Mouse (Mus musculus) liver, postnatal 0 days (tissue): ENCODE results near the gene Fads2. TPM values are rescaled to one million over a fixed set of nuclear protein-coding genes. Genes with fewer than 3 reads are reported as not detected.
A peak's percentile ranks its signal among the peaks of the same experiment; 100 is the strongest.

Source experiments
- ATAC-seq: fragments of 200-750 bp; cut with Nextera tagmentation; 2 replicates; pipeline ENCODE4 v1.8.0; 2017; ENCODE audit warnings: mild to moderate bottlenecking, moderate library complexity
- DNase-seq: peaks from one replicate; pipeline ENCODE4 v3.0.0-alpha.2; 2016
- H3K27ac ChIP-seq: fragments of 300-500 bp; sonication (generic); 2 replicates; pipeline ENCODE4 v1.5.1; 2014; ENCODE audit warnings: antibody characterized with exemption, moderate library complexity, mild to moderate bottlenecking, low read depth
- H3K27me3 ChIP-seq: fragments of 300-500 bp; sonication (generic); 2 replicates; pipeline ENCODE4 v1.6.1; 2014; ENCODE audit warnings: low read length, control low read depth, mixed read lengths; ENCODE audit not compliant: insufficient read depth
- H3K36me3 ChIP-seq: fragments of 300-500 bp; sonication (generic); replicated peaks from 2 replicates; pipeline ENCODE4 v1.6.1; 2014; ENCODE audit warnings: mild to moderate bottlenecking, control low read depth, low read length, moderate library complexity, mixed read lengths; ENCODE audit not compliant: insufficient read depth
- H3K4me1 ChIP-seq: fragments of 300-500 bp; sonication (generic); 2 replicates; pipeline ENCODE4 v1.6.1; 2014; ENCODE audit warnings: antibody characterized with exemption, mild to moderate bottlenecking, control low read depth; ENCODE audit not compliant: insufficient read depth
- H3K4me2 ChIP-seq: fragments of 300-500 bp; sonication (generic); 2 replicates; pipeline ENCODE4 v1.6.1; 2014; ENCODE audit warnings: low read depth, mild to moderate bottlenecking, low read length, moderate library complexity, mixed read lengths
- H3K4me3 ChIP-seq: fragments of 300-500 bp; sonication (generic); 2 replicates; pipeline ENCODE4 v1.5.1; 2014; ENCODE audit warnings: low read depth, low read length
- H3K9ac ChIP-seq: fragments of 300-500 bp; sonication (generic); replicated peaks from 2 replicates; pipeline ENCODE4 v1.6.1; 2014; ENCODE audit warnings: mild to moderate bottlenecking, moderate library complexity
- H3K9me3 ChIP-seq: fragments of 300-500 bp; sonication (generic); 2 replicates; pipeline ENCODE4 v1.6.1; 2016; ENCODE audit warnings: mild to moderate bottlenecking, control low read depth, low read length, mixed read lengths
- CTCF ChIP-seq: sonication (generic); IDR thresholded peaks from 2 replicates; pipeline ENCODE4 v1.5.1; 2016; ENCODE audit warnings: antibody characterized with exemption, low read depth
- EP300 ChIP-seq: IDR thresholded peaks from 2 replicates; pipeline ENCODE4 v1.6.1; 2016; ENCODE audit warnings: antibody characterized with exemption, low read depth, mild to moderate bottlenecking
- WGBS: fragments of 180-500 bp; shearing (Covaris S2); extraction: QIAGEN DNeasy Blood & Tissue Kit; methylation state at CpG from one replicate; pipeline ENCODE4 v1.1.7; 2014; ENCODE audit not compliant: insufficient replicate concordance; 5-methylcytosine and 5-hydroxymethylcytosine counted together
- polyA plus RNA-seq: library from polyadenylated mRNA; unstranded; fragments of >200 nt; fragmentation: Nextera tagmentation; extraction: Ambion mirVana; gene quantifications from 2 replicates; pipeline ENCODE4 v1.2.1, GENCODE M21; 2015

The Fads2 gene
- polyA plus RNA-seq, 1 experiment from 2014 or later: 216 TPM

DNA sequence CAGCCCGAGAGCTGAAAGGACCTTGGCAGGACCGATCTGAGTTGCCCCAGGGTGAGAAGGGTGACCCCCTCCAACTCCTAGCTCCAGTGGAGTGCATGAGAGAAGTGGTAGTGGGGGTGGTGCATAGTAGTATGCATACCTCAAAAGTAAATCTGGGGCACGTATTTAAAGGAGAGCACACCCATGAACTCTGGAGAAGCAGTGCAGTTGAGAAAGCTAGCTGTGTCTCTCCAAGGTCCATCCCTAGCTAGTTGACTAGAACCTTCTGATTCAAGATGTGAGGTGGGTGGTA, 83.1 kb downstream of the Fads2 start:
- no peak for TF ChIP-seq EP300
- TF ChIP-seq CTCF: no peak
- H3K4me2 ChIP-seq: peak overlapping the region; percentile 94
- peaks cover 14% of the 10 kb centered on the region for H3K36me3 ChIP-seq
- 2% methylated on average over 3 of the region's 3 CpGs for WGBS
- H3K9ac ChIP-seq: peak overlapping the region; percentile 67
- no peaks in the 10 kb centered on the region for H3K27me3 ChIP-seq
- no peak for DNase-seq
- H3K4me1 ChIP-seq: peaks cover 55% of the 10 kb centered on the region
- 0 out of 2 replicates have a peak overlapping the region, but pooled peaks have one; percentile 36 for H3K27ac ChIP-seq
- H3K9me3 ChIP-seq: no peaks in the 10 kb centered on the region
- ATAC-seq: no peak
- H3K4me3 ChIP-seq: peak overlapping the region; percentile 66

DNA sequence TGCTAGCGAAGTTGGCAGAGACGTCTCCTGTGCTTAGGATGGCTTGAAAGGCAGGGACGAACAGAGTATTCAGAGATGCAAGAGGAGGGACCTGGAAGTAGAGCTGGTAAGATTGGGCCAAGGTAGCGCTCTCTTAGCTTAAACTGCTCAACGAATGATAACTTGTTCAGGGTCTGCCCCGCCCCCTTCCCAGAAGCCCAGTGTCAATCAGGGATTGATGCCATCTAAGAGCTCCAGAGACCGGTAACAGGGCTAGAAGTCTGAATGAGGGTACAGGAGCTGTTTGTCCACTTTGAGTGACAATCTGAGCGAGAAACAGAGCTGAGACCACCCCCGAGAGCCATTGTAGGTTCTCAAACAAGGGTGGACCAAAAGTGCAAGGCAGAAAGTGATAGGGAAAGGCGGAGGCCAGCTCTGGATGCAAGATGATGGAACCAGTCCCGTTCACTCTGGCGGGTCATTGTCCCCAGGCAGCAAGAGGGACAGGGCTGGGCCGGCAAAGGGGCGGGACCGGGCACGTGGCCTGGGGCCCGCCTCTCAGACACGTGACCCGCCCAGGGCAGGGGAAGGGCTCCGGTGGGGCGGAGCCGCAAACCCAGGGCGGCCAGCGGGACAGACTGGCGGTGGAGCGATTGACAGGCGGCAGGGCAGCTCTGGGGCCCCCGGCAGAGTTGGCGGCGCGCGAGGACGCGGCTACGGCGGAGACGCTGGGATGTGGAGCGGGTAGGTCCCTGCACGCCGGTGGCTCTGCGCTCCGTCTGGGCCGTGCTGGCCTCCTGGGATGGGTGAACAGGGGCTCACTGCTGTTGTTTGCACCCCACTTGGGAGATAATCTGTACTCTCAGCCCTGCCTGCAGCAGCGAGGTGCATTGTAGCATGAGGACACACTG, 83.7 kb downstream of the Fads2 start:
- H3K36me3 ChIP-seq: peaks cover 14% of the 10 kb centered on the region
- TF ChIP-seq CTCF (peak; percentile 9; the same call in 1 of the 2 replicates), EP300 (no peak)
- H3K9ac ChIP-seq: peak overlapping the region; percentile 71
- no peaks in the 10 kb centered on the region for H3K9me3 ChIP-seq
- peak; percentile 85 for ATAC-seq
- peak overlapping the region; percentile 66 for H3K4me3 ChIP-seq
- peaks cover 56% of the 10 kb centered on the region for H3K4me1 ChIP-seq
- peak overlapping the region; percentile 94 for H3K4me2 ChIP-seq
- WGBS: 9% methylated on average over 42 of the region's 44 CpGs
- DNase-seq: peak; percentile 96
- H3K27ac ChIP-seq: peak overlapping the region; percentile 82
- H3K27me3 ChIP-seq: no peaks in the 10 kb centered on the region

DNA sequence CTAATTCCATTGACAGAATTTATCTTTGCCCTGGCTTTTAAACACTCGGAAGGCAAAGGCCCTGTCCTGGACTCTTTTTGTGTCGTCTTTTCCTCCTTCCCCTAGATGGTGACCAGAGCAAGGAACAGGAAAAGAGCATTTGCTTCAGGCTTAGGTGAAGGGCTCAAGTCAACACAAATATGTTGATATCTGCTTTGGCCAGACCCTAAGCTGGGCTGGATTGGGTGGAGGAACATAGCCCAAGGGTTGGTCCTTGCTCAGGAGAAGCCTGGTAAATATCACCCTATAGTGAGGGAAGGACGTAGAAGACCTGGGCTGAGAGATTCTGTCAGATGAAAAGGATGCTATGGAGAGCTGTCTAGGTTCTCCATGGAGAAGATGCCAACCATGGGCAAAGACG, 85.4 kb downstream of the Fads2 start:
- TF ChIP-seq EP300: peak; percentile 41
- TF ChIP-seq CTCF: no peak
- ATAC-seq: peak; percentile 18
- DNase-seq: peak; percentile 18
- H3K9me3 ChIP-seq: no peaks in the 10 kb centered on the region
- peak overlapping the region; percentile 94 for H3K4me2 ChIP-seq
- H3K27ac ChIP-seq: peak overlapping the region; percentile 82
- 70% methylated on average over 4 of the region's 4 CpGs for WGBS
- peaks cover 47% of the 10 kb centered on the region for H3K4me1 ChIP-seq
- H3K27me3 ChIP-seq: no peaks in the 10 kb centered on the region
- H3K9ac ChIP-seq: peak overlapping the region; percentile 71
- peak overlapping the region; percentile 66 for H3K4me3 ChIP-seq
- H3K36me3 ChIP-seq: peaks cover 14% of the 10 kb centered on the region

DNA sequence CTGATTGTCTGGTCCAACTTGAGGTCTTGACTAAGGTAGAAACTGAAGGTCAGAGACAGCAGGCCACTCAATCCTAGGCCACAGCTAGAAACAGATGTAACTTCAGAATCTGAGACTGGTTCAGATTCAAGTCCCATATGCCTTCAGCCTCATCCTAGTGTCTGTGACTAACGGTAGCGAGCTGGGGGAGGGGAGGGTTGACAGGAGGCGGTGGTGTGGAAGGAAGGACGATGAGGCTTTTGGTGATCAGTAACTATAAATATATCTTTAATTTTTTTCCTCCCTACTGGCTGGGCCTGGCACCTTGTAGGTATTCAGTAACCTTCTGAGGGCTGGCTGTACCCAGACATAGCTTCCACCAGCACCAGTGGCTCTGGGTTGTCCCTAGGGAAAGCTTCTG, 86.1 kb downstream of the Fads2 start:
- DNase-seq: peak; percentile 44
- no peak for ATAC-seq
- peak overlapping the region; percentile 94 for H3K4me2 ChIP-seq
- H3K27me3 ChIP-seq: no peaks in the 10 kb centered on the region
- TF ChIP-seq CTCF (no peak), EP300 (no peak)
- H3K36me3 ChIP-seq: peaks cover 14% of the 10 kb centered on the region
- peaks cover 44% of the 10 kb centered on the region for H3K4me1 ChIP-seq
- no peaks in the 10 kb centered on the region for H3K9me3 ChIP-seq
- peak overlapping the region; percentile 82 for H3K27ac ChIP-seq
- H3K9ac ChIP-seq: peak overlapping the region; percentile 71
- H3K4me3 ChIP-seq: peak overlapping the region; percentile 66
- 56% methylated on average over 4 of the region's 4 CpGs for WGBS

DNA sequence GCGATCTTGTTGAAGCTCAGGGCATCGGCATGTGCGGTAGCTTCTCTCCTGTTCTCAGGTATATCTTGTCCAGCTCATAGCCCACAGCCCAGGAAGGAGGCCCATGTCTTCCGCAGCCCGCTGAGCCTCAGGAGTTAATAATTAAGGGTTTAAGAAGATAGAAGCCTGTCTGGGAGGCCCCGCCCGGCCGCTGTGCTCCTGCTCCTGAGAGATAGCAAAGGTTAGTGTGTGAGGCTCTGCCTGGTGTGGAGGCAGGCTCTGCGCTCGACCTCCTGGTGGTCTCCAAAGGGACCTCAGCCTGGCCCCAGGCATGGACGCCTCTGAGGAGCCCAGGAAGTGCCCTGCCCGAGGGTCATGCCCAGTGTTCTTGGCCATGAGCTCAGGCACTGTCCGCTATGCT, 86.7 kb downstream of the Fads2 start:
- Histone ChIP-seq H3K9ac (peak overlapping the region; percentile 71), H3K36me3 (peaks cover 11% of the 10 kb centered on the region), H3K4me3 (peak overlapping the region; percentile 66), H3K27ac (peak overlapping the region; percentile 82), H3K9me3 (no peaks in the 10 kb centered on the region), H3K4me1 (peaks cover 44% of the 10 kb centered on the region), H3K27me3 (no peaks in the 10 kb centered on the region), H3K4me2 (peak overlapping the region; percentile 94)
- DNase-seq (peak; percentile 84), ATAC-seq (peak; percentile 77)
- WGBS: 36% methylated on average over 13 of the region's 13 CpGs
- TF ChIP-seq EP300 (peak; percentile 91), CTCF (peak; percentile 18; the same call in 1 of the 2 replicates)

DNA sequence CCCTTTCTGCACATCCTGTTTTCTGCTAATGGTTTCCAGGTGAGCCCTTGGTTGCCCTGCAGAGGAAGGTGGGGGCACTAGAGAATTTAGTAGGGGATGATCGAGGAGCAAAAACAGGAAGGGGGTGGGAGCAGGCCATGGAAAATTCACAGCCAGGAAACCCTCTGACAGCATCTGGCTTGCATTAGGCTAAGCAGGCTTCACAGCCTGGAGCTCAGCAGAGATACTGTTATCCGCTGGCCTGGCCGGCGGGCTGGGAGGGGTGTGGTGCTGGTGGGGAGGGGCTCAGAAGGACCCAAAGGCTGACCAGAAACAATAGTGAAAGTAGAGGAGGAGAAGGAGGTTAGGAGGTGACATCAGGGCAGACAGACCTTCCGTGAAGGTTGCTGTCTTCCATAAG, 87.6 kb downstream of the Fads2 start:
- Histone ChIP-seq H3K27ac (peak overlapping the region; percentile 82), H3K9ac (peak overlapping the region; percentile 71), H3K4me3 (peak overlapping the region; percentile 66; the same call in 1 of the 2 replicates), H3K36me3 (0 out of 2 replicates have a peak, but pooled peaks cover 5% of the 10 kb centered on the region), H3K4me1 (peaks cover 35% of the 10 kb centered on the region), H3K27me3 (no peaks in the 10 kb centered on the region), H3K4me2 (peak overlapping the region; percentile 94), H3K9me3 (no peaks in the 10 kb centered on the region)
- TF ChIP-seq CTCF (no peak), EP300 (no peak)
- WGBS: 33% methylated on average over 5 of the region's 5 CpGs
- DNase-seq (peak; percentile 49), ATAC-seq (no peak)
